Mouse (Mus musculus) intestine, postnatal 0 days (tissue): ENCODE measurements around the gene Tmem251. TPM values are rescaled to one million over a fixed set of nuclear protein-coding genes. Genes with fewer than 3 reads are reported as not detected.

Source experiments
- ATAC-seq: fragments of 200-750 bp; cut with Nextera tagmentation; 2 replicates; pipeline ENCODE4 v1.8.0; 2017; ENCODE audit warnings: mild to moderate bottlenecking, moderate TSS enrichment, moderate library complexity
- H3K27ac ChIP-seq: fragments of 300-500 bp; sonication (generic); 2 replicates; pipeline ENCODE4 v1.5.1; 2014; ENCODE audit warnings: mild to moderate bottlenecking, low read depth, low read length, moderate library complexity
- H3K27me3 ChIP-seq: fragments of 300-500 bp; sonication (generic); replicated peaks from 2 replicates; pipeline ENCODE4 v1.6.1; 2014; ENCODE audit warnings: low read length, mixed read lengths; ENCODE audit not compliant: control insufficient read depth, insufficient read depth
- H3K36me3 ChIP-seq: fragments of 300-500 bp; sonication (generic); 2 replicates; pipeline ENCODE4 v1.6.1; 2014; ENCODE audit warnings: mild to moderate bottlenecking, moderate library complexity; ENCODE audit not compliant: control insufficient read depth, insufficient read depth
- H3K4me1 ChIP-seq: fragments of 300-500 bp; sonication (generic); replicated peaks from 2 replicates; pipeline ENCODE4 v1.6.1; 2014; ENCODE audit warnings: antibody characterized with exemption, low read length, mixed read lengths; ENCODE audit not compliant: control insufficient read depth, insufficient read depth
- H3K4me2 ChIP-seq: fragments of 300-500 bp; sonication (generic); replicated peaks from 2 replicates; pipeline ENCODE4 v1.6.1; 2014; ENCODE audit warnings: low read depth, mild to moderate bottlenecking, moderate library complexity
- H3K4me3 ChIP-seq: fragments of 300-500 bp; sonication (generic); 2 replicates; pipeline ENCODE4 v1.5.1; 2014; ENCODE audit warnings: low read depth, low read length
- H3K9ac ChIP-seq: fragments of 300-500 bp; sonication (generic); 2 replicates; pipeline ENCODE4 v1.6.1; 2014; ENCODE audit warnings: mild to moderate bottlenecking, low read depth, low read length
- H3K9me3 ChIP-seq: fragments of 300-500 bp; sonication (generic); 2 replicates; pipeline ENCODE4 v1.6.1; 2016; ENCODE audit warnings: mixed run types; ENCODE audit not compliant: control insufficient read depth
- CTCF ChIP-seq: sonication (generic); IDR thresholded peaks from 2 replicates; pipeline ENCODE4 v1.5.1; 2016; ENCODE audit warnings: low read depth, mild to moderate bottlenecking, control low read depth, antibody characterized with exemption, moderate library complexity
- WGBS: fragments of 180-500 bp; shearing (Covaris S2); extraction: QIAGEN DNeasy Blood & Tissue Kit; methylation state at CpG from one replicate; pipeline ENCODE4 v1.1.7; 2014; 5-methylcytosine and 5-hydroxymethylcytosine counted together
- polyA plus RNA-seq: library from polyadenylated mRNA; unstranded; fragments of >200 nt; fragmentation: Nextera tagmentation; extraction: Ambion mirVana; gene quantifications from 2 replicates; pipeline ENCODE4 v1.2.1, GENCODE M21; 2015

The Tmem251 gene
- polyA plus RNA-seq, 1 experiment from 2014 or later = 22.7 TPM

DNA sequence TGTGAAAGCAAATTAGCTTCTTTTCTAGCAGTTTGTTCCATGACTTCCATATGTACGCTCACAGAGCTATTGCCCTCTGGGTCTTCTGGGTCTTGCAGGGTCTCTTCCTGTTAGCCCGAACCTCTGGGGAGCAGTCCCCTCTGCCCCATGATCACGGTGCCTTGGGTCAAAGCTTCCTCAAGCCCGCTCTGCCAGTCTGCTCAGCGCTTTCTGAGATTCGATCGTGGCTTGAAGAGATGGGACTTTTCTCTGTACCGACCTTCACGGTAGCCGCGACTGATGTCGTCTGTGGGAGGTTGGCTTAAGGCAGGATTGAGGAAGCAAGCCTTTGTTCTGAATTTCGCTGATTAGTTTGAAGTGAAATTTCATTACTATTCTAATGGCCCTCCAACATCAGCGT is 32.5 kb downstream of the Tmem251 start:
- 94% methylated on average over 14 of the region's 14 CpGs for WGBS
- Histone ChIP-seq H3K4me2 (no peak overlapping the region), H3K4me1 (no peaks in the 10 kb centered on the region), H3K27ac (no peak overlapping the region), H3K36me3 (peaks cover 59% of the 10 kb centered on the region), H3K4me3 (no peak overlapping the region), H3K27me3 (no peaks in the 10 kb centered on the region), H3K9ac (no peak overlapping the region), H3K9me3 (no peaks in the 10 kb centered on the region)
- TF ChIP-seq CTCF = no peak
- ATAC-seq = no peak

- no peak overlapping the region for H3K4me3 ChIP-seq
- no peak overlapping the region for H3K4me2 ChIP-seq
- ATAC-seq = no peak
- no peaks in the 10 kb centered on the region for H3K9me3 ChIP-seq
- no peak overlapping the region for H3K27ac ChIP-seq
- 81% methylated on average over 5 of the region's 5 CpGs for WGBS
- TF ChIP-seq CTCF = no peak
- no peak overlapping the region for H3K9ac ChIP-seq
- H3K4me1 ChIP-seq = no peaks in the 10 kb centered on the region
- no peaks in the 10 kb centered on the region for H3K27me3 ChIP-seq
- peaks cover 42% of the 10 kb centered on the region for H3K36me3 ChIP-seq
These were observed 34.6 kb downstream of the Tmem251 start for GRCm38 (mm10) chr12:102778151-102778550.

DNA sequence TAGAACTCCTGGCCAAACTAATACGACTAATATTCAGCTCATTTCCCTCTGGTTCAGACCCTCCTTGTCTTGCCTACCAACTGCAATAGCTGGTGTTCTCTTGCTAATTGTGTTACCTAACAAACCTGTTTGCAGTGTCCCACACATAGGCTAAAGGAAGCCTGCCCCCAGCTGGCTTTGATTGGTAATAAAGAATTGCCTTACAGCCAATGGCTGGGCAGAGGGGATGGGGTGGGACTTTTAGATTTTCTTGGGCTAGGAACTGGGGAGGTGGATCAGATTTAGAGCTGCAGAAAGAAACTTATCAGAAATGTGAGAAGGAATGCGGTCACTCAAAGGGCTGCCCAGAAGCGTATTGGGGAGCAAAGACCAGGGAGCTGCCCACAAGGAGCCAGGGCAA is 35.9 kb downstream of the Tmem251 start:
- H3K9ac ChIP-seq = no peak overlapping the region
- no peak overlapping the region for H3K4me3 ChIP-seq
- TF ChIP-seq CTCF = peak; percentile 53
- H3K27ac ChIP-seq = no peak overlapping the region
- H3K4me1 ChIP-seq = no peaks in the 10 kb centered on the region
- no peak overlapping the region for H3K4me2 ChIP-seq
- peaks cover 42% of the 10 kb centered on the region for H3K36me3 ChIP-seq
- WGBS = 52% methylated on average over 3 of the region's 3 CpGs
- peak; percentile 56; the same call in 1 of the 2 replicates for ATAC-seq
- no peaks in the 10 kb centered on the region for H3K27me3 ChIP-seq
- H3K9me3 ChIP-seq = no peaks in the 10 kb centered on the region

GRCm38 (mm10) chr12:102782841-102783240 is 39.3 kb downstream of the Tmem251 start:
- Histone ChIP-seq H3K9ac (no peak overlapping the region), H3K27ac (no peak overlapping the region), H3K9me3 (no peaks in the 10 kb centered on the region), H3K4me1 (no peaks in the 10 kb centered on the region), H3K4me3 (no peak overlapping the region), H3K27me3 (no peaks in the 10 kb centered on the region), H3K4me2 (no peak overlapping the region), H3K36me3 (peaks cover 47% of the 10 kb centered on the region)
- TF ChIP-seq CTCF = no peak
- WGBS = 91% methylated on average over 5 of the region's 5 CpGs
- ATAC-seq = no peak

DNA sequence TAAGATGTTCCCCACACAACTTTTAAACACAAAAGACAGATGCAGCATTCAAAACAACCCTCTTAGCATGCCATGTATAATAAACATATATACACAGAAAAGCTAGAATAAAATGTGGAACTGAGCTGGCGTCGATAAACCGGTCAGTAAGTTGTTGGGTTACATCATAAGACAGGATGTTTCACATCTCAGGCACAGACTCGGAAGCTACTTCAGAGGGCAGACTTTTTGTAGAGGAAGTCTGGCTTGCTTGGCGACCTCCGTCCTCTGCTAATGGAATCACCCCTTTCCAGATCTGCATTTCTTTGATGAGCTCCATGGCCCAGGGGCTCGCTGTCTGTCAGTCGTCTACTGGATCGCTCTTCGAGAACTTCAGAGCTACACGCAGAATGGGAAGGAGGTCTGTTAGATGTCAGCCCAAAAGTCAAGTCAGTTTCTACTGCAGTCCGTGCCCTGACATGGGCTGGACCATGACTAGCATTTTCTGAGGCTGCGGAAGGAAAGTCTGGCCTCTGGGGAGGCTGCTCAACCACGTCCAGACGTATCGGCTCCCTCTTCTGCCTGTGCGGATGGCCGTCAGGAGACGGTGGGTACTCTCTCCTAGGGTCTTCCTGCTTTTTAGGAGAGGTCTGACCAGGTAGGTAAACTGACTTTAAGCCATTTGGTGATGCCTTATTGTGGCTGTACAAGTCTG is 41.5 kb downstream of the Tmem251 start:
- Histone ChIP-seq H3K4me1 (no peaks in the 10 kb centered on the region), H3K4me2 (no peak overlapping the region), H3K9ac (no peak overlapping the region), H3K4me3 (no peak overlapping the region), H3K36me3 (peaks cover 45% of the 10 kb centered on the region), H3K9me3 (no peaks in the 10 kb centered on the region), H3K27ac (no peak overlapping the region), H3K27me3 (no peaks in the 10 kb centered on the region)
- no peak for ATAC-seq
- 91% methylated on average over 19 of the region's 19 CpGs for whole genome bisulfite sequencing
- no peak for TF ChIP-seq CTCF

GRCm38 (mm10) chr12:102785593-102785985 is 42.0 kb downstream of the Tmem251 start:
- Histone ChIP-seq H3K27me3 (no peaks in the 10 kb centered on the region), H3K4me2 (no peak overlapping the region), H3K36me3 (peaks cover 50% of the 10 kb centered on the region), H3K9ac (no peak overlapping the region), H3K9me3 (no peaks in the 10 kb centered on the region), H3K4me1 (no peaks in the 10 kb centered on the region), H3K27ac (no peak overlapping the region), H3K4me3 (no peak overlapping the region)
- WGBS = 93% methylated on average over 5 of the region's 5 CpGs
- ATAC-seq = no peak
- no peak for TF ChIP-seq CTCF
